Mouse (Mus musculus): ENCODE results near the gene Dbi. TPM values are rescaled to one million over a fixed set of nuclear protein-coding genes. Genes with fewer than 3 reads are reported as not detected.

Gene Dbi
- total RNA-seq, 1 experiment from 2014 or later = 29.0 TPM

- peak; percentile 71 for ATAC-seq (ENCODE audit: extremely low read depth, insufficient number of reproducible peaks, low FRiP score, poor library complexity, severe bottlenecking)
Observed at GRCm38 (mm10) chr1:120093482-120094134, 27.3 kb downstream of the Dbi start.

- ATAC-seq (ENCODE audit: extremely low read depth, insufficient number of reproducible peaks, low FRiP score, poor library complexity, severe bottlenecking) = no peak
Observed at GRCm38 (mm10) chr1:120090880-120091570, 29.9 kb downstream of the Dbi start.

- no peak for ATAC-seq (ENCODE audit: extremely low read depth, insufficient number of reproducible peaks, low FRiP score, poor library complexity, severe bottlenecking)
Observed at GRCm38 (mm10) chr1:120089180-120089579, 31.7 kb downstream of the Dbi start.

GRCm38 (mm10) chr1:120086644-120087043, 34.2 kb downstream of the Dbi start:
- ATAC-seq (ENCODE audit: extremely low read depth, insufficient number of reproducible peaks, low FRiP score, poor library complexity, severe bottlenecking) = no peak

GRCm38 (mm10) chr1:120085696-120086095, 35.2 kb downstream of the Dbi start:
- no peak for ATAC-seq (ENCODE audit: extremely low read depth, insufficient number of reproducible peaks, low FRiP score, poor library complexity, severe bottlenecking)

- ATAC-seq (ENCODE audit: extremely low read depth, insufficient number of reproducible peaks, low FRiP score, poor library complexity, severe bottlenecking) = no peak
Observed at GRCm38 (mm10) chr1:120083921-120084517, 36.9 kb downstream of the Dbi start.

- ATAC-seq (ENCODE audit: extremely low read depth, insufficient number of reproducible peaks, low FRiP score, poor library complexity, severe bottlenecking) = no peak
Observed at GRCm38 (mm10) chr1:120082957-120083585, 37.8 kb downstream of the Dbi start.

GRCm38 (mm10) chr1:120080632-120081031, 40.2 kb downstream of the Dbi start:
- ATAC-seq (ENCODE audit: extremely low read depth, insufficient number of reproducible peaks, low FRiP score, poor library complexity, severe bottlenecking) = no peak

GRCm38 (mm10) chr1:120077746-120078410, 43.0 kb downstream of the Dbi start:
- no peak for ATAC-seq (ENCODE audit: extremely low read depth, insufficient number of reproducible peaks, low FRiP score, poor library complexity, severe bottlenecking)

GRCm38 (mm10) chr1:120075507-120075906, 45.4 kb downstream of the Dbi start:
- ATAC-seq (ENCODE audit: extremely low read depth, insufficient number of reproducible peaks, low FRiP score, poor library complexity, severe bottlenecking) = no peak

- no peak for ATAC-seq (ENCODE audit: extremely low read depth, insufficient number of reproducible peaks, low FRiP score, poor library complexity, severe bottlenecking)
Observed at GRCm38 (mm10) chr1:120074931-120075330, 45.9 kb downstream of the Dbi start.

GRCm38 (mm10) chr1:120074307-120074702, 46.6 kb downstream of the Dbi start:
- no peak for ATAC-seq (ENCODE audit: extremely low read depth, insufficient number of reproducible peaks, low FRiP score, poor library complexity, severe bottlenecking)

GRCm38 (mm10) chr1:120073519-120074306, 47.2 kb downstream of the Dbi start, which contains the start of gene Tmem37:
TSS of gene Tmem37 (minus strand) at chr1:120074074.
- no peak for ATAC-seq (ENCODE audit: extremely low read depth, insufficient number of reproducible peaks, low FRiP score, poor library complexity, severe bottlenecking)

GRCm38 (mm10) chr1:120072900-120073299, 48.0 kb downstream of the Dbi start:
- no peak for ATAC-seq (ENCODE audit: extremely low read depth, insufficient number of reproducible peaks, low FRiP score, poor library complexity, severe bottlenecking)

GRCm38 (mm10) chr1:120071133-120071532, 49.7 kb downstream of the Dbi start:
- no peak for ATAC-seq (ENCODE audit: extremely low read depth, insufficient number of reproducible peaks, low FRiP score, poor library complexity, severe bottlenecking)

- ATAC-seq (ENCODE audit: extremely low read depth, insufficient number of reproducible peaks, low FRiP score, poor library complexity, severe bottlenecking) = no peak
Observed at GRCm38 (mm10) chr1:120070168-120070567, 50.7 kb downstream of the Dbi start.

GRCm38 (mm10) chr1:120069120-120069519, 51.8 kb downstream of the Dbi start:
- no peak for ATAC-seq (ENCODE audit: extremely low read depth, insufficient number of reproducible peaks, low FRiP score, poor library complexity, severe bottlenecking)

- ATAC-seq (ENCODE audit: extremely low read depth, insufficient number of reproducible peaks, low FRiP score, poor library complexity, severe bottlenecking) = no peak
Observed at GRCm38 (mm10) chr1:120066625-120067024, 54.3 kb downstream of the Dbi start.

Measured in neutrophil, adult 5-6 weeks (primary cell).